Mouse (Mus musculus) MEL (cell line): Measurements from ENCODE around the gene Rab31.

ENCODE experiments used
- EP300 ChIP-seq, 2 experiments: IDR thresholded peaks; 2 replicates each; pipeline ENCODE4 v1.6.1; 2011; ENCODE audit warnings: improper control_type of control experiment in 2 of 2, low read length in 2 of 2, low read depth in 1 of 2, mild to moderate bottlenecking in 1 of 2
- GATA1 ChIP-seq: IDR thresholded peaks from 2 replicates; pipeline ENCODE4 v1.6.1; 2011; ENCODE audit warnings: low read depth, low read length, improper control_type of control experiment

- no peak for TF ChIP-seq GATA1
- TF ChIP-seq EP300 (IDR thresholded peaks at IDR 0.05; ENCODE audit: low read depth in 1 of 2, low read length in 2 of 2), result no peak
These were observed 16.7 kb downstream of the Rab31 start for GRCm38 (mm10) chr17:65755857-65756256.
